Mouse (Mus musculus) kidney, adult 18-20 months (tissue): ENCODE data around the gene Olfr1080.
"Not testable (repeated sequence)": the region's sequence is repeated elsewhere in the genome, so short reads cannot be mapped to it uniquely, and the experiment has no call there.

Source experiments
- DNase-seq: peaks from one replicate; pipeline ENCODE4 v3.0.0; 2021

Olfr1080 gene

GRCm38 (mm10) chr2:86558135-86558534 is at the start of gene Olfr1080:
Olfr1080 (minus strand) TSS chr2:86558235.
- DNase-seq, result not testable (repeated sequence)

DNA sequence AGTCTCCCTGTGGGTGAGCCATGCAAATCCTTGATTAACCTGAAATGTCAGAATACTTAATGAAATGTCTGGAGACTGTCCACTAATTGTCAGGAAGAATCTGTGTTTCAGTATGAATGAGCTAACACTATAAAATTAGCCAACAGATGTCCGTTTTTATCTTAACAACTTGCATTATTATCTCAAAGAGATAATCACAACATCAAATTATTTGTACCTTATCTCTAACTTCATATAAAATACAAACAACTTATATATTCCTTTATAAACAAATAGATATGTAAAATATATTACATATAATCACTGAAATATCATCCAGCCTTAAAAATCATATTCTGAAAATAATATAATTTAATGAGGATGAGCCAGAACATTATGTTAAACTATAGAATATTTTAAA is 40.8 kb upstream of the Olfr1080 start, which contains the start of gene Olfr1082:
Olfr1082 (minus strand) TSS at position 101 of the 400 bp plus-strand sequence.
- DNase-seq, result not testable (repeated sequence)

- no peak for DNase-seq
Measured at GRCm38 (mm10) chr2:86542380-86542779, 15.7 kb downstream of the Olfr1080 start, which contains the start of gene Olfr1079. Olfr1079 (minus strand) TSS chr2:86542480.

GRCm38 (mm10) chr2:86530991-86531390 is 27.0 kb downstream of the Olfr1080 start:
- no peak for DNase-seq

- DNase-seq, result no peak
Measured at GRCm38 (mm10) chr2:86508161-86508560, 49.9 kb downstream of the Olfr1080 start, which contains the start of gene Olfr1076. Olfr1076 (plus strand) TSS chr2:86508461.
